Mouse (Mus musculus) MEL (cell line): Measurements from ENCODE around the gene Tnik. TPM values are rescaled to one million over a fixed set of nuclear protein-coding genes. Genes with fewer than 3 reads are reported as not detected.

Source experiments
- DNase-seq: peaks from one replicate; pipeline ENCODE4 v3.0.0; 2011; ENCODE audit warnings: low read depth, low spot score
- H3K27ac ChIP-seq: 2 replicates; pipeline ENCODE4 v1.5.1; 2012; ENCODE audit warnings: low read depth, mild to moderate bottlenecking, control low read depth, low read length, moderate library complexity; ENCODE audit not compliant: control insufficient read depth
- H3K27me3 ChIP-seq, 2 experiments: fragments of 150-350 bp in 1 of 2; sonication (generic) in 1 of 2; 2 replicates each; pipeline ENCODE4 v1.6.1; 2012; ENCODE audit warnings: low read length in 2 of 2, mild to moderate bottlenecking in 2 of 2, improper control_type of control experiment in 1 of 2, moderate library complexity in 1 of 2; ENCODE audit not compliant: insufficient read depth in 2 of 2, control insufficient read depth in 1 of 2
- H3K36me3 ChIP-seq, 2 experiments: 2 replicates each; pipeline ENCODE4 v1.6.1; 2012 to 2014; ENCODE audit warnings: low read length in 2 of 2, improper control_type of control experiment in 1 of 2, inconsistent platforms in 1 of 2, mild to moderate bottlenecking in 1 of 2; ENCODE audit not compliant: insufficient read depth in 2 of 2, control insufficient read depth in 1 of 2
- H3K4me1 ChIP-seq, 2 experiments: fragments of 150-350 bp in 1 of 2; sonication (generic) in 1 of 2; 2 replicates each; pipeline ENCODE4 v1.6.1; 2012; ENCODE audit warnings: low read length in 2 of 2, improper control_type of control experiment in 1 of 2, mild to moderate bottlenecking in 1 of 2; ENCODE audit not compliant: insufficient read depth in 2 of 2, control insufficient read depth in 1 of 2
- H3K4me3 ChIP-seq, 2 experiments: fragments of 150-350 bp in 1 of 2; sonication (generic) in 1 of 2; 2 replicates each; pipeline ENCODE4 v1.5.1; 2012; ENCODE audit warnings: low read depth in 2 of 2, low read length in 2 of 2, mild to moderate bottlenecking in 2 of 2, moderate library complexity in 2 of 2, control low read depth in 1 of 2, improper control_type of control experiment in 1 of 2; ENCODE audit not compliant: control insufficient read depth in 1 of 2, insufficient read depth in 1 of 2
- H3K79me2 ChIP-seq: 2 replicates; pipeline ENCODE4 v1.6.1; 2012; ENCODE audit warnings: mild to moderate bottlenecking, low read length, moderate library complexity; ENCODE audit not compliant: control insufficient read depth, poor library complexity, insufficient read depth
- H3K9ac ChIP-seq: 2 replicates; pipeline ENCODE4 v1.6.1; 2012; ENCODE audit warnings: low read depth, mild to moderate bottlenecking, control low read depth, low read length, moderate library complexity; ENCODE audit not compliant: control insufficient read depth, poor library complexity, severe bottlenecking
- H3K9me3 ChIP-seq: fragments of 150-350 bp; sonication (generic); replicated peaks from 2 replicates; pipeline ENCODE4 v1.6.1; 2012; ENCODE audit warnings: mild to moderate bottlenecking, low read length, improper control_type of control experiment, moderate library complexity; ENCODE audit not compliant: insufficient read depth
- BHLHE40 ChIP-seq: IDR thresholded peaks from 2 replicates; pipeline ENCODE4 v1.6.1; 2012; ENCODE audit warnings: low read depth, mild to moderate bottlenecking, inconsistent platforms, low read length, improper control_type of control experiment, borderline replicate concordance
- CHD2 ChIP-seq: IDR thresholded peaks from 2 replicates; pipeline ENCODE4 v1.6.1; 2011; ENCODE audit warnings: low read length, improper control_type of control experiment
- EP300 ChIP-seq, 2 experiments: IDR thresholded peaks; 2 replicates each; pipeline ENCODE4 v1.6.1; 2011; ENCODE audit warnings: improper control_type of control experiment in 2 of 2, low read length in 2 of 2, low read depth in 1 of 2, mild to moderate bottlenecking in 1 of 2
- ETS1 ChIP-seq: IDR thresholded peaks from 2 replicates; pipeline ENCODE4 v1.6.1; 2012; ENCODE audit warnings: low read depth, mild to moderate bottlenecking, inconsistent platforms, low read length, improper control_type of control experiment, moderate library complexity
- GATA1 ChIP-seq: IDR thresholded peaks from 2 replicates; pipeline ENCODE4 v1.6.1; 2011; ENCODE audit warnings: low read depth, low read length, improper control_type of control experiment
- JUND ChIP-seq: IDR thresholded peaks from 2 replicates; pipeline ENCODE4 v1.6.1; 2011; ENCODE audit warnings: low read depth, mild to moderate bottlenecking, improper control_type of control experiment, low read length
- KAT2A ChIP-seq: conservative IDR thresholded peaks from 2 replicates; pipeline ENCODE4 v1.6.1; 2012; ENCODE audit warnings: low read depth, low read length, improper control_type of control experiment, inconsistent platforms
- MAX ChIP-seq: IDR thresholded peaks from 2 replicates; pipeline ENCODE4 v1.6.1; 2011; ENCODE audit warnings: low read length, improper control_type of control experiment
- MYB ChIP-seq: IDR thresholded peaks from 2 replicates; pipeline ENCODE4 v1.6.1; 2011; ENCODE audit warnings: mild to moderate bottlenecking, low read depth, low read length, improper control_type of control experiment
- MYC ChIP-seq: IDR thresholded peaks from 2 replicates; pipeline ENCODE4 v1.6.1; 2011; ENCODE audit warnings: low read depth, mild to moderate bottlenecking, low read length, improper control_type of control experiment, moderate library complexity
- NELFE ChIP-seq: IDR thresholded peaks from 2 replicates; pipeline ENCODE4 v1.6.1; 2011; ENCODE audit warnings: low read depth, low read length, improper control_type of control experiment
- NRF1 ChIP-seq: IDR thresholded peaks from 2 replicates; pipeline ENCODE4 v1.6.1; 2014; ENCODE audit warnings: low read depth, mild to moderate bottlenecking, inconsistent platforms, low read length, improper control_type of control experiment, moderate library complexity; ENCODE audit not compliant: poor library complexity, insufficient read depth, severe bottlenecking
- POLR2AphosphoS5 ChIP-seq: IDR thresholded peaks from 2 replicates; pipeline ENCODE4 v1.6.1; 2012; ENCODE audit warnings: low read depth, borderline replicate concordance, mild to moderate bottlenecking, inconsistent platforms, low read length, moderate library complexity, mixed read lengths
- RCOR1 ChIP-seq: IDR thresholded peaks from 2 replicates; pipeline ENCODE4 v1.6.1; 2012; ENCODE audit warnings: low read depth, mild to moderate bottlenecking, inconsistent platforms, low read length, improper control_type of control experiment
- TAL1 ChIP-seq: IDR thresholded peaks from 2 replicates; pipeline ENCODE4 v1.6.1; 2012; ENCODE audit warnings: mild to moderate bottlenecking, inconsistent platforms, low read length, moderate library complexity, mixed read lengths
- TCF12 ChIP-seq: IDR thresholded peaks from 2 replicates; pipeline ENCODE4 v1.6.1; 2014; ENCODE audit warnings: low read depth, mild to moderate bottlenecking, inconsistent platforms, low read length, improper control_type of control experiment, moderate library complexity
- UBTF ChIP-seq: IDR thresholded peaks from 2 replicates; pipeline ENCODE4 v1.6.1; 2012; ENCODE audit warnings: low read depth, mild to moderate bottlenecking, inconsistent platforms, low read length, improper control_type of control experiment, moderate library complexity, borderline replicate concordance; ENCODE audit not compliant: insufficient read depth
- USF1 ChIP-seq: IDR thresholded peaks from 2 replicates; pipeline ENCODE4 v1.6.1; 2014; ENCODE audit warnings: low read depth, mild to moderate bottlenecking, inconsistent platforms, low read length, improper control_type of control experiment, moderate library complexity
- USF2 ChIP-seq, 2 experiments: IDR thresholded peaks; 2 replicates each; pipeline ENCODE4 v1.6.1; 2011 to 2012; ENCODE audit warnings: improper control_type of control experiment in 2 of 2, low read length in 2 of 2, borderline replicate concordance in 1 of 2, inconsistent platforms in 1 of 2, low read depth in 1 of 2, mild to moderate bottlenecking in 1 of 2; ENCODE audit not compliant: insufficient read depth in 1 of 2
- ZKSCAN1 ChIP-seq: IDR thresholded peaks from 2 replicates; pipeline ENCODE4 v1.6.1; 2012; ENCODE audit warnings: low read depth, mild to moderate bottlenecking, inconsistent platforms, low read length, improper control_type of control experiment, moderate library complexity
- ZMIZ1 ChIP-seq: IDR thresholded peaks from 2 replicates; pipeline ENCODE4 v1.6.1; 2012; ENCODE audit warnings: low read depth, mild to moderate bottlenecking, inconsistent platforms, low read length, improper control_type of control experiment, moderate library complexity
- ZNF384 ChIP-seq: IDR thresholded peaks from 2 replicates; pipeline ENCODE4 v1.6.1; 2012; ENCODE audit warnings: low read depth, mild to moderate bottlenecking, inconsistent platforms, low read length, improper control_type of control experiment
- polyA plus RNA-seq, 2 experiments: library from polyadenylated mRNA; stranded (reverse) in 1 of 2; unstranded in 1 of 2; fragments of >175 nt in 1 of 2; fragments of >200 nt in 1 of 2; gene quantifications; 2 replicates each; pipeline versions ENCODE4 v1.2.1 to v1.2.4; 2012; ENCODE audit warnings: low replicate concordance in 2 of 2, low read depth in 1 of 2; ENCODE audit not compliant: insufficient read length in 2 of 2, insufficient read depth in 1 of 2, missing spikeins in 1 of 2
- total RNA-seq: library from RNA; depleted of rRNA; stranded (reverse); fragments of 300-350 nt; gene quantifications from 2 replicates; pipeline ENCODE4 v1.2.3, GENCODE M21; 2012

Gene Tnik
- total and polyA plus RNA-seq, 3 experiments = 9.9 to 78.4 (median 13.6) TPM

DNA sequence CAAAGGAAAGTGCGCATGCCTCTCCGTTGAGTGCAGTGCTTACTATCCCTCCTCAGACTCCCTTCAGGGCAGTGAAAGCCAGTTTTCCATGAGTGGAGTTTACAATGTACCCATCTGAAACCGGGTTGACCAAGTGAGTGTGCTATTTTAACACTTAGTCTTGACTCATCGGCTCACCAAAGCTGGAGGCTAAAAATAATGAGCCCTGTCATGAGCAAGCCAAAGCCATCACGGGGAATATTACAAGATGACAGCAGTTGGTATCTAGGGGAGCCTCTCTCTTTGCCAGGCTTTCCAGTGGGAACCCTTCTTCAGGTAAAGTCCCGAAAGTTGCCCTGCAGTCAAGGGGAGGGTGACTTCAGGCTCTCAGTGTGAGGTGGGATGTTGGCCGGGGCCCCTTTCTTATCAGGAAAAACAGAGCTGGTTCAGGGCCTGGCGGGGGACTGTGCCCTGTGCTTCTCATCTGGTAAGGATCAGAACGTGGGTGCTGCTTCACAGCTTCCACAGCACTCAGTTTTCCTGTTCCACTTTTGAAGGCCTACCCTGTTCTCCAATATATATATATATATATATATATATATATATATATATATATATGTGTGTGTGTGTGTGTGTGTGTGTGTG, 136.7 kb downstream of the Tnik start:
- Histone ChIP-seq H3K4me3 (no peak overlapping the region), H3K9me3 (no peaks in the 10 kb centered on the region), H3K9ac (no peak overlapping the region), H3K36me3 (peaks cover 0 to 4% of the 10 kb centered on the region in 2 experiments; a peak in 2 of 4 replicates), H3K4me1 (peaks cover 2 to 19% of the 10 kb centered on the region in 2 experiments; a peak in 3 of 4 replicates), H3K27ac (no peak overlapping the region)
- TF ChIP-seq TAL1 (peak; percentile 8; the same call in 1 of the 2 replicates), ZMIZ1 (no peak), JUND (no peak), NELFE (no peak), POLR2AphosphoS5 (no peak)
- TF ChIP-seq, all 39 proteins: peak for 1
- peak; percentile 26 for DNase-seq
- no peaks in the 10 kb centered on the region for H3K27me3 ChIP-seq
- no peaks in the 10 kb centered on the region for H3K79me2 ChIP-seq

DNA sequence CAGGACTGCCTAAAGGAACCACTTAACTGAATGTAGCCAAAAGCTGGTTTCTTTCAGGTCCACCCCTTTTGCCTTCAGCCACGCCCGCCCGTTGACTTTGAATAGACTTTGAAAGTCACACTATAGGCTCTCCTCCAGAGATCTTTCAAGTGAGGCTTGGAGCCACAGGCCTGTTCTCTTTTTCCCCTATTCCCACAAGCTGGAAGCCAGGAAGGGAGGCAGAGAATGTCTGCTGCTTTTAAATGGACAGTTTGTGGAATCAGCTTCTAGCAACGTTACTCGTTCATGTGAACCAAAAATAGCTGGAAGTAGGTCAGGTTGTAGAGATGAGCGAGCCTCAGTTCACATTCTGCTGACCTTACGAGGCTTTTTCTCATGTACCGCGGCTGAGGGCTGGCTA, 138.3 kb downstream of the Tnik start:
- no peak for DNase-seq
- Histone ChIP-seq H3K4me1 (peaks cover 2 to 19% of the 10 kb centered on the region in 2 experiments; a peak in 3 of 4 replicates), H3K79me2 (no peaks in the 10 kb centered on the region), H3K4me3 (no peak overlapping the region), H3K36me3 (peaks cover 0 to 4% of the 10 kb centered on the region in 2 experiments; a peak in 2 of 4 replicates), H3K27ac (no peak overlapping the region), H3K9ac (no peak overlapping the region), H3K27me3 (no peaks in the 10 kb centered on the region), H3K9me3 (no peaks in the 10 kb centered on the region)
- TF ChIP-seq ZNF384 (no peak), KAT2A (no peak), ETS1 (no peak), ZMIZ1 (no peak), NRF1 (no peak), CHD2 (no peak), MYB (no peak)

DNA sequence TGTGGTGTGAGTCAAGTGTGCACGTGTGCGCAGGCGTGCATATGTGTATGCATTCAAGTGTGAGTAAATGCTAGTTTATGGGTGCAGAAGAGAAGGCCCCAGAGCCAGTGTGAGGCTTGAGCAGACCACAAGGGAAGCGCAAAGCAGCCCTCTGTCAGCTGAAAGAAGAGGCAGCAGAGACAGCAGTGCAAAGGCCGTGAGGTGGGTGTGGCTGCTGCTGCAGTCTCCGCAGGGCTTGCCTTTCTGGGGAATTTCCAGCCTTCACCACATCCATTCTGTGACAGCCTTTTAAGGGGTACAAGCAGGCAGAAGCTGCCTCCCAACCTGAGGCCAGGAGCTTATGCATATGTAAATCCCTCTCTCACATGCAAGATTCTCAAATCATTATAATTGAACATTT, 139.2 kb downstream of the Tnik start:
- no peak for DNase-seq
- no peak for TF ChIP-seq TCF12
- TF ChIP-seq MAX = no peak
- TF ChIP-seq MYC = no peak
- no peak for TF ChIP-seq GATA1
- TF ChIP-seq EP300 (IDR thresholded peaks at IDR 0.05; ENCODE audit: low read depth in 1 of 2, low read length in 2 of 2) = no peak
- TF ChIP-seq UBTF = no peak
- no peak for TF ChIP-seq ZKSCAN1
- TF ChIP-seq USF2 (IDR thresholded peaks at IDR 0.05; ENCODE audit: borderline replicate concordance in 1 of 2, insufficient read depth in 1 of 2, low read depth in 1 of 2, low read length in 2 of 2) = no peak
- no peak for TF ChIP-seq RCOR1
- no peak for TF ChIP-seq BHLHE40
- no peak for TF ChIP-seq USF1
- TF ChIP-seq, all 39 proteins: peak for 0
- no peak overlapping the region for H3K4me3 ChIP-seq
- peaks cover 0 to 4% of the 10 kb centered on the region in 2 experiments; a peak in 2 of 4 replicates for H3K36me3 ChIP-seq
- H3K27ac ChIP-seq = no peak overlapping the region
- H3K4me1 ChIP-seq = peaks cover 2 to 19% of the 10 kb centered on the region in 2 experiments; a peak in 3 of 4 replicates
- no peak overlapping the region for H3K9ac ChIP-seq
- no peaks in the 10 kb centered on the region for H3K27me3 ChIP-seq
- H3K9me3 ChIP-seq = no peaks in the 10 kb centered on the region
- H3K79me2 ChIP-seq = no peaks in the 10 kb centered on the region
